Mouse (Mus musculus) lung, postnatal 14 days (tissue): Measurements from ENCODE around the gene Arl9.
"Not testable (repeated sequence)": the region's sequence is repeated elsewhere in the genome, so short reads cannot be mapped to it uniquely, and the experiment has no call there.

Experiments
- DNase-seq: peaks from one replicate; pipeline ENCODE4 v3.0.0; 2021

Arl9 gene

GRCm38 (mm10) chr5:77028034-77028433 is 24.2 kb downstream of the Arl9 start:
- DNase-seq, result no peak

DNA sequence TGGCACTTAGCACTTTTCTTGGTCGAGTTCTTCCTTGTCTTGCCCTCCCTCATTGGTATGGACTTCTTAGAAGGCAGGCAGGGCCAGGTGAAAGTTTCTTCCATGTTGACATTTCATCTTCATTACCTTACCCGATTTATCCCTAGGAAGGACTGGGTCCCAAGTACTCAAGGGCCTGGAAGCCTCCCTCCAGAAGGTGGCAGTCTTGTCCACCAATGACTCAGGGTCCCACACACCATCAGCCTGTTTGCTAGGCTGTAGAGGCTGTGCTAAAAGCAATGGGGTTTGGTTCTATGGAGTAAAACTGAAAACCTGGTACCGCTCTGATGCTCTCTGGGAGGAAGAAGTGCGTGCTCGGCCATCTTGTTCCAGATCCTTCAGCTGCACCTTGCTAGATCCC is 25.9 kb downstream of the Arl9 start:
- peak; percentile 66 for DNase-seq

GRCm38 (mm10) chr5:77035101-77035500 is 31.2 kb downstream of the Arl9 start:
- DNase-seq, result not testable (repeated sequence)

DNA sequence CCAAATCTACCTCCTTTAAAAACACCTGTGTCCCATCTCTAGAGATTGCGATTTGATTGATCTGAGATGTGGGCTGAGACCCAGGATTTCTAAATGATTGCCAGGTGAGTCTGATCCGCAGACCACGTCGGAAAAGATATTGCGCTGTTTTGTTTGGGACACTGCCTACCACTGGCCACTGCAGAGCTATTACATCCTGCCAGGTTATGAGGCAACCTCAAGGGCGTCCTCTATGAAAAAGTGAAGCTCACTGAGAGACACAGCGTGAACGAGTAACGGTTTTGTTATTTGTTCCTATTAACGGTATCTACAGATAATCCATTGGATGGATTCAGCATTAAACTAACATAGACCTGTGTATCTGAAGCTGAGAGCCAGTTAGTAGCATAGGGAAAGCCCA is 34.6 kb downstream of the Arl9 start:
- no peak for DNase-seq

GRCm38 (mm10) chr5:77039391-77039790 is 35.5 kb downstream of the Arl9 start:
- no peak for DNase-seq

- DNase-seq, result no peak
Measured at GRCm38 (mm10) chr5:77044362-77044761, 40.5 kb downstream of the Arl9 start.

DNA sequence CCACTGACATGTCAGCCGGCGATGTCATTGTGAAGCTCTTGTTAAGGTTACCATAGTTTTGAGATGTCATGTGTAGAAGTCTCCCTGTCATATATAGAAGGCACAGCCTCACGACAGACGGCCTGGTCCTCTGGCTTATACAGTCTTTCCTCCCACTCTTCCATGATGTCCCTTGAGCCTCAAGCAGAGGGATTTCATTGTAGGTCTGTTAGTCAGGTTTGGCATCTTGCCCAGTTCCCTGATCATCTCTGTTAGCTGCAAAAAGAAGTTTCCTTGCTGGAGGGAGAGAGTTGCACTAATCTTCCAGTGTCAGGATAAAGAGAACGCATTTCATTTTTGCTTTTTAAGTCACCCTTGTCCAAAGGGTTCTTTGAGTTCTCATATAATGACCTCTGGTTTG is 48.8 kb downstream of the Arl9 start:
- DNase-seq, result no peak

- no peak for DNase-seq
Measured at GRCm38 (mm10) chr5:77056881-77057440, 53.1 kb downstream of the Arl9 start.
